Mouse (Mus musculus) layer of hippocampus, adult 18-20 months (tissue): ENCODE data around the gene Per1. TPM values are rescaled to one million over a fixed set of nuclear protein-coding genes. Genes with fewer than 3 reads are reported as not detected.

Experiments used
- DNase-seq, 2 experiments: peaks; one replicate each; pipeline ENCODE4 v3.0.0; 2022; ENCODE audit warnings: low spot score in 2 of 2
- long read RNA-seq: library from polyadenylated mRNA; stranded (forward); transcript quantifications from one replicate; pipeline ENCODE4 v2.0.0, GENCODE M21; 2021
- total RNA-seq, 2 experiments: library from RNA; stranded (reverse); gene quantifications; 2 replicates each; pipeline ENCODE4 v1.2.3; 2021

Per1 gene
- 100 to 1,000 TPM in 1 of 2 experiments, 10 to 100 TPM in 1; 92.9 to 115 TPM for total RNA-seq
- long read RNA-seq, full-length matches to known transcripts: 1 of 18 reads
- long read RNA-seq, partial matches to known transcripts: 15 of 18 reads
- long read RNA-seq, other reads (novel, unspliced or antisense): 2 of 18 reads

DNA sequence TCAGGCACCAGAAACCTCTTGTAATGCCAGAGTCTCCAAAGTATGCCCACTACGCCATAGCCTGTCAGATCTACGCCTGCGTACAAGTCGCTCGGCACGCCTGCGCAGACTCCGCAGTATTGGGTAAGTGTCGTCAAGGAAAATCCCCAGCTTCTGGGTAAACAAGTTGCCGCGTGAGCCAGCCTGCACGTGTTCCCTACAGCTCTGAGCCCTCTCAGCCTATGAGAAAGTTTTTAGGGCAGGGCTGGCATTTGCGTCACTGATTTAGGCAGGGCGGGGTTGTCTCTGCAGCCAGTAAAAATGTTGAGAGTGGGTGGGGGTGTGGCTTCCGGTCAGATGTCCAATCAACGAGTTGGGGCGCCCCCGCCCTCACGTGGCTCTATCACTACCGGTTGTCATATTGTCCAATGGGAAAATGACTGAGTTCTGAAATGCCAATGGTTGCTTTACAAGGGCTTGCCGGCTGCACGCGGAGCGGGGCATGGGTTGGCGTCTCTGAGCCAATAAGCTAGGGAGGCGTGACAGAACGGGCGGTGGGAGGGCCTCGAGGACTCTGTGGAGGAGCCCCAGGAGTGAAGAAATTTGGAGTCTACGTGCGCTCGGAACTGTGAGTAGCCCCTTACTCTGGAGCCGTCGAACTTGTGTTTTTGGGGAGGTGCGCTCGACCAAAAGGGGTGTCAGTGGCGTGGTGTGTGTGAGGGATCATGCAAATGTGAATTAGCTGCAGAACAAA, at the start of gene Per1:
Gene Per1, plus strand, starts transcription at position 521 of the 733 bp plus-strand sequence.
- DNase-seq: peak; percentile 100

DNA sequence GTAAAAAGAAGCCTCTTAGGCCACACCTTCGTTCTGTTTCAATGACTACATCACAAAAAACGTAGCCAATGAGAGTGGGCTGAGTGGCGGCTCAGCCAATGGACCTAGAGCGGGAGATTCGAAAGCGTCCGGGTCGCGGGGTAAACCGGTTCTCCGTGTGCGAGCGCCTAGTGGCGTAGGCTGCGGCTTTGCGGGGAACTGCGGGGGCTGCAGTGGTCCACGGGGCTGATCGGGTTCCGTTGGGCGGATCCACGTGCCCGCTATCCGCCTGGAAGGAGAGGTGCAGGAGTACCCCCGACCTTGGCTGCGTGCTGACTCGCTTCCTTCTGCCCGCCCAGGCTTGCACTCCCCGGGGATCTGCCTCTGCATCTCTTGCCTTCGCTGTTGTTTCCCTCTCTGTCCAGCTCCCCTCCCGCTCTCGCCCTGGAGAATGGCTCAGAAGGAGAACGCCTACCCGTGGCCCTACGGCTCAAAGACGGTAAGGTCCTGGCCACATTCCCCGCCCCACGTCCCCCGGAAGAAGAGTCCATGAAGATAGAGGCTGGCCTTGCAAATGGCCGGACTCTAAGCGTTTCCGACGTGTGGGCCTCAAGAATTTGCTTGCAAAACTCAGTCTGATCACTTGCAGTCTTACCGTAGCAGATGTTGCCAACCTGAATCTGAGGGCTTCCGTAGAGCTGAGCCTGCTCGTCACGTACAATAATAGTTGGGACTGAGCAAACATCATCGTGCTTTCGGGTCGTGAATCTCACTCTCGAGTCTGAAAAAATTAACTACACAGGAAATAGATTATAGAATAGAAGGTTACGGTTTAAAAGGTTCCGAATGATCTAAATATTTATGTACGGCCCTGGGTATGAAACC, 49.3 kb upstream of the Per1 start, which contains the start of gene Aurkb:
Gene Aurkb, plus strand, starts transcription at position 117 of the 864 bp plus-strand sequence.
- DNase-seq: peak; percentile 44 to 73

DNA sequence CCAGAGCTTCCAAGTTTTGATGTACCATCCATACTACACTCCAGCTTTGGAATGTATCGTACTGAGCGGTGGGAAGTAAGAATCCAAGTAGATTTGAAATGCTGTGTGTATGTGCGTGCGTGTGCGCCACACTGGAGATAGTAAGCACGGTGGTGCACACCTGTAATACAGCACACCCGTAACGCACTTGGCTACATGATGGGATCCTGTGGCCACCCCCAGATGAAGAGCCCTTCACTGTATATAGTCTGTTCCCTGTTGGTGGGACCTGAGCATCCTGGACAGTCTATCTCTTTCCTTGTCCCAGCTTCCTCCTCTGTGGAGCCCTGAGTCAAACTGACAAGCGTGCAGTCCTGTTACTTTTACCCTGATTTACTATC, 48.6 kb upstream of the Per1 start:
- DNase-seq: no peak

DNA sequence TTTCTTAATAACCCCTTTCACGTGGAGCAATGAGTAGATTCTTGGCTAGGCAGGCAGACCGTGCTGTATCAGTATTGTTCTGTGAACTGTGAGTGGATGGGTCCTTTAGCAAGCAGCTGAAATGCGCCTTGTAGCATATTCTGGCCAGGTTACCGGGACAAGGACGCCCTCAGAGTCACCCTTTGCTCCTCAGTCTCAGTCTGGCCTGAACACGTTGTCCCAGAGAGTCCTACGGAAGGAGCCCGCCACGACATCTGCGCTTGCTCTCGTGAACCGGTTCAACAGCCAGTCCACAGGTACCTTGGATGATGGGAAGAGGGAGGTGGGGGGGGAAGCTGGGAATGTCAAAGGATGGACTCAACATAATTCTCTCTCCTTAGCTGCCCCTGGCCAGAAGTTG, 47.4 kb upstream of the Per1 start:
- no peak for DNase-seq

DNA sequence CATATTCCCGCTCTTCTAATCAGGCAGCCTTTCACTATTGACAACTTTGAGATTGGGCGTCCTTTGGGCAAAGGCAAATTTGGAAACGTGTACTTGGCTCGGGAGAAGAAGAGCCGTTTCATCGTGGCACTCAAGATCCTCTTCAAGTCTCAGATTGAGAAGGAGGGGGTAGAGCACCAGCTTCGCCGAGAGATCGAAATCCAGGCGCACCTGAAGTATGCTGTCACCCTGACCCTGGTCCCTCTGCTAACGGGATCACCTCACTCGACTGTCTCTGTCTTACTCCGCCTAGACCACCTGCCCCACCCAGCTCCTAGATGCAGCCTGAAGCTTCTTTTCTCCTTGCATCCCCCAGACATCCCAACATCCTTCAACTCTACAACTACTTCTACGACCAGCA, 46.9 kb upstream of the Per1 start:
- DNase-seq: no peak

DNA sequence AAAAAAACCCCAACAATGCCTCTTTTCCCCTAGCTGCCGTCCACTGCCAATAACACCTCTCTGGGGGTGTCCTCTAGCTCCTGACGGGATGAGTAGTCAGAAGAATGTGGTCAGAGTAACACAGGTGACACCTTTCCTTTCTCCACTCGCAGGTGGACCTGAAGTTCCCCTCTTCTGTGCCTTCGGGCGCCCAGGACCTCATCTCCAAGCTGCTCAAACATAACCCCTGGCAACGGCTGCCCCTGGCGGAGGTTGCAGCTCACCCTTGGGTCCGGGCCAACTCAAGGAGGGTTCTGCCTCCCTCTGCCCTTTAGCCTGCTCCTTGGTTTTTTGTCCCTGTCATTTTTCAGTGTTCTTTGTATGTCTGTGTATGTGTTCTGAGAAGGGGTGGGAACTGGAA, 44.3 kb upstream of the Per1 start:
- DNase-seq: no peak

DNA sequence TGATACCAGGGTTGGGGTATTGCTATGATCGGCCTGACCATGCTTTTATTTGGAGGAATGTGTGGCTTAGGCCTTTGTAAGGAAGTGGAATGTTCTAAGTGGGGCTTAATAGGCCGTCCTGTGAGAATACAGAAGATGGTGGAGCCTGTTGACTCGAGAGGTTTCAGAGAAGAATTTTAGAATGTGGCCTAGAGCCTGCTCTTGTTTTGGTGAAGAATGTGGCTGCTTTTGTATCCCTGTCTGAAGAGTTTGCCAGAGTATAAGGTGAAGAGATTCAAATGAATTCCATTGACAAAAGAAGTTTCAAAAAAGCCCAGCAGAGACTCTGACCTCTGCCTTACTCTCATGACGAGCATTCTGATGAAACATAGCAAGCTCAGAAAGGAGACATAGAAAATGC, 43.2 kb upstream of the Per1 start:
- no peak for DNase-seq

DNA sequence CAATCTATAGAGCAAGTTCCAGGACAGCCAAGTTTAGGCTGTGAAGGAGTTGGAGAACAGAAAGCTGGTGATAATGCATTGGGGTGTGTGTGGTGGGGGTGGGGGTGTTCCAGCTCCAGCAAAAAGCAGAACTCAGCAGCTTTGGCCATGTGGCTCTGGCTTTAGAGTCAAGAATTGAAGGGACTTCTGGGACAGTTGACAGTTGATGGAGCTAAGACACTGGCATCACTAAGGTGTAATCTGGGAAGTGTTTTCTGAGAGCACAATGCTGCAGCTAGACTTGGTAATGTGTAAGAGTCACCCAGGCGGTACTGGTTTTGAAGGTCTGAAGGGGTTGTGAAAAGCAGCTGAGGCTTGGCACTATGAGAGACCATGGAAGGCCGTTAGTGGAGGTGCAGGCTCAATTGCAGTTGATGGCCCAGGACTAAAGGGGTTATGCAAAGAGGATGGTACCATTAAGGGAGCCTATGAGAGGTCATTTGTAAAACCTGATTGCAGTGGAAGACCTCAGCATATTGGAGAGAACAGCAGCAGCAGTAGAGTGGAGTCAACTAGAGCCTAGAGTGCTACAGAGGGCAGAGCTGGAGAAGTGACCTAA, 42.1 kb upstream of the Per1 start:
- no peak for DNase-seq

DNA sequence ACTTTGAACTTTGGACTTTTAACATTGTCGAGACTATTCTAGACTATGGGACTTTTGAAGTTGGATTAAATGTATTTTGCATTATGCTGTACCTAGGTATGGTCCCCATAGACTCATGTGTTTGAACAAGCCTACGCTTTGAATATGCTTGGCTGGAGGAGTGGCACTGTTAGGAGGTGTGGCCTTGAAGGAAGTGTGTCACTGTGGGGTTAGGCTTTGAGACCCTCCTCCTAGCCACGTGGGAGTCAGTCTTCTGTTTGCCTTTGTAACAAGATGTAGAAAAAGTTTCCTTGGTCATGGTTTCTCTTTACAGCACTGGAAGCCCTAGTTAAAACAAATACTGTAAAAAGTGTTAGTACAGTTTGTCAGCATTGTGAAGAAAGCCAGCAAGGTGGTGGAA, 41.2 kb upstream of the Per1 start:
- DNase-seq: no peak

DNA sequence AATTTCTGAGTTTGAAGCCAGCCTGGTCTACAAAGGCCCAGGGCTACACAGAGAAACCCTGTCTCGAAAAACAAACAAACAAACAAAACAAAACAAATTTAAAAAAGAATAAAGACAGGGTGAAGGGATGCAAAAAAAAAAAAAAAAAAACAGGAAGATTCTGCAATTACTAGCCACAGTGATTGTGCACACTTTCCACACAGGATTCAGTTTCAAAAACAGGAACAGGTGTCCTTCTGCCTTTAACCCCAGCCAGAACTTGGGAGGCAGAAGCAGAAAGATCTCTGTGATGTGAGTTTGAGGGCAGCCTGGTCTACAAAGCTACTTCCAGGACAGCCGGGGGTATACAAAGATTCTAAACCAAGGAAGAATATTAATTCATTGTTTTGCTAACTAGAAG, 36.8 kb upstream of the Per1 start:
- DNase-seq: no peak

DNA sequence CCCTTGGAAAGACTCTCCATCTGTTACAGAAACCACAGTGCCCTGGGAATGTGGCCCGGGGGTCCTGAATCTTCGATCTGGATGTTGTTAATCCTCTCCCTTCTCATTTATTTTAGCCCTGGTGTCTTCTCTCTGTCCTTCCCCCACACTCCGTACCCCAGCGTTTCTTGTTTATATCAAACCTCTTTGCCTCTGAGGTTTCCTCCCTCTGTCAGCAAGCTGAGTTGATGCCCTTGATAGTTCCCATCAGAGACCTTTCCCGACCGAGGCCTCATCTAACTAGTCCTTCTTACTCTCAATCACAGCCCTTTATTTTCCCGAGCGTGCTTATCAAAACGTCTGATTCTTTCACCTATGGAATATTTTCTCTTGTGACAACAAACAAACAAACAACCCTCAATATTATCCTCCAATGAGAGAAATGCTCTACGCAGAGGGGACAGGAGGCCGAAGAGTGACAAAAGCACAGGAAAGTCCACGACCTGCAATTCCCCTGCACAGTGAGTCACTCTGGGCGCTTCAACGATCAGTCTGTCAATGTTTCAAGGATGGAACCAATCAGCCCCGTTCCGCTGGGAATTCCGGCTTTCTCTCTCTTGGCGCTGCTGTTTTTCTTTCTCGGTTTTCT, 36.2 kb upstream of the Per1 start:
- no peak for DNase-seq

DNA sequence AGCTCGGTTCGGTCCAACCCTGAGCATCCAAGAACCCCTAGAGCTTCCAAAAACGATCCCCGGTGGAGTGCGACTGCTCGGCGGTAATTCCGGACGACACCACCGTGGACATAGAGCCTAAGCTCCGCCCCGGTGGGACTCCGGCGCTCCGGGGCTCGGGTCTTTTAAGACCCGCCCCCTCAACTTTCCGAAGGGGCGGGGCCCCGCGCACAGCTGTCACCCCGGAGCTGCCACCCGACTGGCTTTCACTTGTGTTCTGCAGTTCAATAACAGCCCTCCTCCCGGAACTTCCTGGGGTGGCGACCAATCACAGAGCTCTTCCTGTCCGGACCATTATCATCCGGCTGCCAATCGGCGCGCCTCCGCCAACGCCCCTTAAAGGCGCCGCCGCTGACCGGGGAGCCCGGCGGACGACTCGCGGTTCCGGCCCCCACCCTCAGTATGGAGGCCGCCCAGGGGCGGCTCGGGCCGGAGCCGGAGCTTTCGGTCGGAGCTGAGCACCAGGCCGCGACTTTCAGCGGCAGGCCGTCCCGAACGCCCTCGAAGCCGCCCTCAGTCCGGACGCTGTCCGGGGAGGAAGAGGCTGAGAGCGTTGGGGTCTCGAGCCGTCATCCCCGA, 35.6 kb upstream of the Per1 start, which contains the start of gene Borcs6:
Gene Borcs6, plus strand, starts transcription at position 361 of the 618 bp plus-strand sequence.
- DNase-seq: peak; percentile 97 to 98

DNA sequence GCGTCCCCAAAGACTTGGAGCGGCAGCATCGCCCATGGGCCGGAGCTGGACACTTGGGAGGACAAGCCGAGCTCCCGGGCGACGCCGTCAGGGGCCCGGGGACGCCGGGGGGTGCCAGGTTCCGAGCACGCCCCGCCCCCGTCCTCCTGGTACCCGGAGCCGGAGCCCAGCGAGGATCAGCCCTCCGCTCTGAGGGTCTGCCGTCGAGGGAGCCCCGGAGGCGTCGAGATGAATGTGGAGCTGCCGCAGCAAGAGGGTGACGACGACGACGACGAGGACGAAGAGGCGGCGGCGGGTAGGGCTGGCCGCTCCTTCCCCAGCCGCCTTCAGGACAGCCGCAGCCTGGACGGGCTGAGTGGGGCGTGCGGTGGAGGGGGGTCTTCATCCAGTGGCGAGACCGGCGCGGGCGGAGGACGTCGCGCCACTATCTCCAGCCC, 35.0 kb upstream of the Per1 start:
- peak in 1 of 2 experiments; percentile 48 for DNase-seq

DNA sequence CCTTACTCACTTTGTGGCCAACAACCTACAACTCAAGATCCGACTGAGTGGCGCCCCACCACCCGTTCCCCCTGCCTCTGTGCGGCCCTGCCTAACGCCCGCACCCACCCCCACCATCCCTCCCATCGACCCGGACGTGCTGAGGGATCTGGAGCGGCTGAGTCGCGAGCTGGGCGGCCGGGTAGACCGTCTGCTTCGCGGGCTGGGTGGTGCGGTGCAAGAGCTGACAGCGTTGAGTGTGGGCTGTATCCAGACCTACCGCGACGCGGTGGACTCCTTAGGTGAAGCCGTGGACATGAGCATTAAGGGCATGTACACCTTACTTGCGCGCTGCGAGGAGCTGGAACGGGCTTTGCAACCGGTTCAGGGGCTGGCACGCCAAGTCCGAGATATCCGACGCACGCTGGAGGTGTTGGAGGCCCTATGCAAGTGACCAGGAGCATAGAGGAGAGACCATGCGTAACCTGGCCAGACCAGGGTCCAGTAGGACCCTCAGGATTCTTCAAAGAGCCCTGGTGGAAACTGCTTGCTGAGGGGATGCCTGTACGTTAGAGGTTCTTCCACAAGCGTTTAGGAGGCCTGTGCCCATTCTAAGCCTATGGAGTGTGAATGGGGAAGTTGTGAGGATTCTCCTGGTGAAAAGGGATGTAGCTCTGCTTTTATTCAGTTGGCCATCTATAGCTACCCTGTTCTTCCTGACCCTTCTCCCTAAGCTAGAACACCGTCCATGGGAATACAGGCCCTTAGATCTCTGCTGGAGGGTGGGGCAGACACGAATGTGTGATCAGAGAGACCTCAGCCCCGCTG, 34.4 kb upstream of the Per1 start:
- DNase-seq: peak in 1 of 2 experiments; percentile 36

DNA sequence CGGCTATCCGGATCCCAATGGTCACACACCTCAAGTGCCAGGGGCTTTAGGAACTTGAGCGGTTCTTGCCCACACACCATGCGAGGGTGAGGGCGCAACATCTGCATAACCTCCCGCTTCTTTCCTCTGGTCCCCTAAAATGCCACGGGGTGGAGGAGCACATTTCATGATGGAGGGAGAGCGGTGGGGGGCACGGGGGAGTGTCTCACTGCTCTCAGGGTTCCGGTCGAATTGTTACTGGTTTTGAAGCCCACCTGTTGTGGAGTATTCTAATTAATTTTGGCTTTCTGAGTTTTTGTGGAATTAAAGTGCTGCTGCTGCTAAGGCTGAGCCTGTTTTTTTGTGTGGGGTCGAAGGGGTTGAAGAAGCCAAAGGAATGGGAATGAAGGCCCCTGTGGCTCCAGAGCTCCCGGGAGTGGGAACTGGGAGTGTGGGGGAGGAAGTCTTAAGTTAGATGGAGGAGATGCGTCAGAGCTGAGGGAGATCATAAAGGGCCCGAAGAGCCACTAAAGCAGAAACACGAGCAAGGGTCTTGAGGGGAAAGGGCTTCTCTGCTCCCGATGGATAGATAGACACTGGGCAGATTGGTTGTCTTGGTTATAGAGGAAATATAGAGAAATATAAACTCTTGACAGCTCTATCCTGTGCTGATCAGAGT, 33.6 kb upstream of the Per1 start:
- peak in 1 of 2 experiments; percentile 22 for DNase-seq

DNA sequence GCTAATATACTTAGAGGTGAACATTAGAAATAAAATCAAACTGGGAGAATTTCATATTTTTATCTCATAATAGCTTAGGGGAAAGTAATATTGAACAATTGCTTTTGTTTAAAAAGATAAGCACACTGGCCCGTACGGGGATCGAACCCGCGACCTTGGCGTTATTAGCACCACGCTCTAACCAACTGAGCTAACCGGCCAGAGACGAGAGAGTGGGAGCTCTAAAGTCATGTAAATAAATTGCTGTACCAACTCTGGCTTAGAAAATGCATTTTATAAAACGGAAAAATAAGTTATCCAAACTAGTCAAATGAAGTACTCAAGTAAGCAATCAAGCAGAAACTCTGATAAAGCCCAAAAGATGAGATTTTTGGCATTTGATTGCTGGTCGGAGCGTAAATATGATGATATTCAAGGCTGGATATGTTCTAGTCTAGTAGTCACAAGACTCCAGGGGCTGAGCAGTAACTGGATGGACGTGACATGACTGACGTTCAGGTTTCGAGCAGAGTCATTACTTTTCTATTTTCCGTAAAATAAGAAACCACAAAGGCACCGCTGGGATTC, 32.7 kb upstream of the Per1 start:
- peak; percentile 67 to 92 for DNase-seq

DNA sequence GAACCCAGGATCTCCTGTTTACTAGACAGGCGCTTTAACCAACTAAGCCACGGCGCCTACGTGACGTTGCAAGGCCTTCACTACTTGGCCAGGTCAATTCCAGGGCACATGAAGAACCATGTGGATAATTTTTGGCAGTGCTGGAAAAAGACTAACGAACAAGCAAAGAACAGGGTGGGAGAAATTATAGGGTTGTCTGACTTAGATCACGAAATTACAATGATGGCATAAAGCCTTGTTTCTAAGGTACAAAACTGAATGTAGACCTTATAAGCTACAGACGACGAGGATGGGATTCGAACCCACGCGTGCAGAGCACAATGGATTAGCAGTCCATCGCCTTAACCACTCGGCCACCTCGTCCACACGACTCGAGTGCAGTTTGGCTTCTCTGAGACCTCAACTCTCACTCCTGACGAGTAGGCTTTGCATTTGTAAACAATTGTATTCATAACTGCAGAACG, 32.2 kb upstream of the Per1 start:
- peak; percentile 92 to 99 for DNase-seq

DNA sequence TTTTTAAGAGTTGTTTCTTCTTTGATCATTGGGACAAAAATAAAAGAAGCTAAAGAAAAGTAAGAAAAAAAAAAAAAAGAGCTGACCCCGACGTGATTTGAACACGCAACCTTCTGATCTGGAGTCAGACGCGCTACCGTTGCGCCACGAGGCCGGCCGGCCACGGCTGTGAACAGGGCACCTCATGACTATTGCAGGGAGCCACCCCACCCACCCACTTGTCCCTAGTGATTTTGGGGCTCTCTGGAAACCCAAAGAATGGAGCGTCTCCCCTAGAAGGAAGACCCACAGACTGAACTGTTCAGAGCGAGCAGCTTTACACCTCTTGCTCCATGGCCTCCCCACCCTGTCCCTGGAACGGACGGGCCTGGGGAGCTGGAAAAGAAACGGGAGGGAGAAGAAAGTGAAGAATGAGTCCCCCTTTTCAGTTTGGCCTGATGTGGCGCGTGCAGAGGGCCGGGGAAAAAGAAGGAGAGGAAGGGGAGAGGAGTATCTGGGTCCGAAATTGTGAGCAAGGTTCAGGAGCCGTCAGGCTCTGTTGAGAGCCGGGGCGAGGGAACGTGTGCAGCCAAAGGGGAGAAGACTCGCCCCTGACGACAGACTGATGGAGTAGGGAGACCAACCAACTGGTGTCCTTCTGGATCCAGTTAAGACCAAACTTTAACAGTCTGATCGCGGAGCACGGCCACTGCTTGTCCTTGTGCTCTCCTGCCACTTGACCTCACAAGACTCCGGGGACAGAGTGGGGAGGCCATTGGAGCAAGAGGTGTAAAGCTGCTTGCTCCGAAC, 31.4 kb upstream of the Per1 start:
- DNase-seq: peak; percentile 60 to 84
